Mouse (Mus musculus) ES-E14 (cell line): ENCODE data around the gene Fam126b.

Source experiments
- CHD2 ChIP-seq: IDR thresholded peaks from 2 replicates; pipeline ENCODE4 v1.6.1; 2014; ENCODE audit warnings: mild to moderate bottlenecking, low read depth, low read length, inconsistent platforms
- MAFK ChIP-seq: IDR thresholded peaks from 2 replicates; pipeline ENCODE4 v1.6.1; 2014; ENCODE audit warnings: mild to moderate bottlenecking, low read depth, low read length, inconsistent platforms; ENCODE audit not compliant: insufficient read depth
- ZC3H11A ChIP-seq: IDR thresholded peaks from 2 replicates; pipeline ENCODE4 v1.6.1; 2012; ENCODE audit warnings: low read depth, mild to moderate bottlenecking, inconsistent platforms, low read length, borderline replicate concordance

- TF ChIP-seq MAFK (no peak), CHD2 (no peak), ZC3H11A (no peak)
These were observed 31.0 kb upstream of the Fam126b start for GRCm38 (mm10) chr1:58617076-58617475.
